Mouse (Mus musculus): ENCODE results near the gene Gnl3l.

Gnl3l gene

GRCm38 (mm10) chrX:150956522-150957300 is 60.4 kb downstream of the Gnl3l start:
- no peak for DNase-seq (ENCODE audit: low read depth, low spot score)

- DNase-seq (ENCODE audit: low read depth, low spot score): no peak
Measured at GRCm38 (mm10) chrX:150956016-150956415, 61.1 kb downstream of the Gnl3l start.

GRCm38 (mm10) chrX:150955441-150955840 is 61.7 kb downstream of the Gnl3l start:
- DNase-seq (ENCODE audit: low read depth, low spot score): no peak

GRCm38 (mm10) chrX:150954721-150955120 is 62.4 kb downstream of the Gnl3l start:
- no peak for DNase-seq (ENCODE audit: low read depth, low spot score)
